Mouse (Mus musculus) hindbrain, postnatal 0 days (tissue): ENCODE results near the gene Fam71b. TPM values are rescaled to one million over a fixed set of nuclear protein-coding genes. Genes with fewer than 3 reads are reported as not detected.

ENCODE experiments used
- ATAC-seq: fragments of 200-750 bp; cut with Nextera tagmentation; 2 replicates; pipeline ENCODE4 v1.8.0; 2017; ENCODE audit warnings: mild to moderate bottlenecking, moderate TSS enrichment, moderate library complexity
- DNase-seq: peaks from one replicate; pipeline ENCODE4 v3.0.0-alpha.2; 2015; ENCODE audit warnings: low spot score
- H3K27ac ChIP-seq: fragments of 300-500 bp; sonication (generic); 2 replicates; pipeline ENCODE4 v1.5.1; 2014; ENCODE audit warnings: mild to moderate bottlenecking
- H3K27me3 ChIP-seq: fragments of 300-500 bp; sonication (generic); 2 replicates; pipeline ENCODE4 v1.6.1; 2014; ENCODE audit warnings: low read length, mixed read lengths; ENCODE audit not compliant: insufficient read depth
- H3K36me3 ChIP-seq: fragments of 300-500 bp; sonication (generic); 2 replicates; pipeline ENCODE4 v1.6.1; 2014; ENCODE audit warnings: low read length, mixed read lengths; ENCODE audit not compliant: insufficient read depth
- H3K4me1 ChIP-seq: fragments of 300-500 bp; sonication (generic); 2 replicates; pipeline ENCODE4 v1.6.1; 2014; ENCODE audit warnings: antibody characterized with exemption, low read length, mixed read lengths; ENCODE audit not compliant: insufficient read depth
- H3K4me2 ChIP-seq: fragments of 300-500 bp; sonication (generic); 2 replicates; pipeline ENCODE4 v1.6.1; 2014; ENCODE audit warnings: low read depth, mild to moderate bottlenecking, low read length, moderate library complexity, mixed read lengths
- H3K4me3 ChIP-seq: fragments of 300-500 bp; sonication (generic); 2 replicates; pipeline ENCODE4 v1.5.1; 2014; ENCODE audit warnings: low read length
- H3K9ac ChIP-seq: fragments of 300-500 bp; sonication (generic); replicated peaks from 2 replicates; pipeline ENCODE4 v1.6.1; 2014; ENCODE audit warnings: mild to moderate bottlenecking, low read length, moderate library complexity, mixed read lengths
- H3K9me3 ChIP-seq: fragments of 300-500 bp; sonication (generic); 2 replicates; pipeline ENCODE4 v1.6.1; 2016; ENCODE audit warnings: low read length, mixed read lengths
- CTCF ChIP-seq: IDR thresholded peaks from 2 replicates; pipeline ENCODE4 v1.5.1; 2016; ENCODE audit warnings: antibody characterized with exemption, control low read depth, low read depth
- WGBS: fragments of 180-500 bp; shearing (Covaris S2); extraction: QIAGEN DNeasy Blood & Tissue Kit; methylation state at CpG from one replicate; pipeline ENCODE4 v1.1.7; 2014; 5-methylcytosine and 5-hydroxymethylcytosine counted together
- polyA plus RNA-seq: library from polyadenylated mRNA; unstranded; fragments of >200 nt; fragmentation: Nextera tagmentation; extraction: Ambion mirVana; gene quantifications from 2 replicates; pipeline ENCODE4 v1.2.1, GENCODE M21; 2015
- total RNA-seq: library from RNA; depleted of rRNA; stranded (reverse); fragments of >200 nt; gene quantifications from 2 replicates; pipeline ENCODE4 v1.2.3, GENCODE M21; 2014

Gene Fam71b
- total and polyA plus RNA-seq, 2 experiments from 2014 or later, result not detected

DNA sequence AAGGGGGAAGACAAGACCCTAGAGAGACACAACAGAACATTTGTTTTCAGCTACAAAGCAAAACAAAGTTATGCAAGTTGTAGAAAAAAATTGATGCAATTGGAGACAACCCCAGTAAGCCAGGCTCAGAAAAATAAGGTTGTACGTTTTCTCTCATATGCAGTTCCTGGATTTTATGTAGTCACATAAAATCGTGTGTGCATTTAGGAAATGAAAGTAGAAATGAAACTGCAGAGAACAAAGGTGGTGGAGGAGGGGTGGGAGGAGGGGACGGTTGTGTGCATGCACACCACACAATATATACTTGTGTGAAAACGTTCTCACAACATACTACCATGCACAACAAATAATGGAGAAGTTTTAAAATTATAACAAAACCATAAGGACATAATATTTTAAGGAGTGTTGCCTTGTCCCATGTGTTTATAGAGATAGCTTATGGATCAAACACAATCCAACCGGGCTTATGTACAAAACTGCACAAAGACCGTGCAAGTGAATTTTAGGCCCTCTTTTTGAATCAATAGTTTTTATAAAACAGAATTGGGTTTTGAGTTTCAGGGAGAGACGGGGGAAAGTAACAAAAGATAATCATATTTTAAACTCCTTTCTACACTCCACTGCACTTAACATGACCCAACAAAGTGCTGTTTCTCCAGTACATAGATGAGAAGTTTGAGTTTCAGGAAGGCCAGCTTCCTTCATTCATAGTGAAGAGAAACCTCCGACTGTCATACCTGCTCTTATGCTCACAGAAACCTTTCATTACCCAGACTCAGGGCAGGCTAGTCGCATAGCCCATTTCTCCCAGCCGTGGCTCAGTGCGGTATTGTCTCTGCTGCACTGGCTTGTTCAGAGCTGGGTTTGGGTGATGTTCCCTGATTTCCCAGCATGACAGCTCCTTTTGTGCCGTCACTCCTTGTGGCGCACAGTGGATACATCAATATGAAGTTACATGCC, 23.0 kb upstream of the Fam71b start:
- H3K4me1 ChIP-seq, result no peaks in the 10 kb centered on the region
- H3K4me3 ChIP-seq, result no peak overlapping the region
- H3K27me3 ChIP-seq, result no peaks in the 10 kb centered on the region
- ATAC-seq, result no peak
- WGBS, result 80% methylated on average over 13 of the region's 13 CpGs
- H3K27ac ChIP-seq, result no peak overlapping the region
- TF ChIP-seq CTCF, result no peak
- no peak overlapping the region for H3K4me2 ChIP-seq
- H3K36me3 ChIP-seq, result no peaks in the 10 kb centered on the region
- H3K9ac ChIP-seq, result no peak overlapping the region
- no peak for DNase-seq
- H3K9me3 ChIP-seq, result no peaks in the 10 kb centered on the region

DNA sequence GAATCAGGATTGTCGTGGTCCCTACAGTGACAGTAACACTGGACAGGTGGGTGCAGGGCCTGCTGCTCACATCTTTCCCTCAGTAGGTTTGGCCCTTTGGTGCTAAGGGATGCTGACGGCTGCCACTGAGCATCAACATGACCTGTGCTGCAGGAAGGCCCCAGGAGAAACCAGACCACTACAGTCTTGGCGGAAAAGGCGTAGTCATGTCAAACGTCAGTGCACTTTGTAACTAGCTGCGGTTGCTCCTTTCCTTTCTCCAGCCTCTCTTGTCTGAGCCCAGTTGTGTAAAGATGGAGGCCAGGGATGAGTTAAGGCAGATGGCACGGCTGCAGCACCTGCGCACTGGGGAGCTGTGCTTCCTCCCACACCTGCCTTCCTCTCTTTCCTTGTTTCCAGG, 21.3 kb upstream of the Fam71b start:
- no peak overlapping the region for H3K27ac ChIP-seq
- no peaks in the 10 kb centered on the region for H3K4me1 ChIP-seq
- no peak for TF ChIP-seq CTCF
- H3K4me2 ChIP-seq, result no peak overlapping the region
- H3K4me3 ChIP-seq, result no peak overlapping the region
- no peak for DNase-seq
- WGBS, result 82% methylated on average over 8 of the region's 8 CpGs
- no peaks in the 10 kb centered on the region for H3K9me3 ChIP-seq
- H3K36me3 ChIP-seq, result no peaks in the 10 kb centered on the region
- no peak overlapping the region for H3K9ac ChIP-seq
- no peaks in the 10 kb centered on the region for H3K27me3 ChIP-seq
- ATAC-seq, result no peak

DNA sequence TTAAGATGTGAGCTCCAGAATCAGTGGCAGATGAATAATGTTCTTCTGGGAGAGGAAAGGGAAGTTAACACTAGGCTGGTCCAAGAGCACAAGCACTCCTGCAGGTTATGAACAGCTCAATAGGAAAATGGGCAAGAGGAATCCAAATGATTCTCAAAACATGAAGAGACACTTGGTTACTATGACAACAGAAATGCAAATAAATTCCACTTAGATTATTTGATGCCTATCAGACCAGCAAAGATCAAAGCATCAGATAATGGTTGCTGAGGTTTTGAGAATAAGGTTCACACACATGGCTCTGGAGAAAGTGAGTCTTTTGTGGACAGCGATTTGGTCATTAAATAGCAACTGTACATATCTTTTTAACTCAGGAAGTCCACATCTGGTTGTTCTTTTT, 19.0 kb upstream of the Fam71b start:
- no peak overlapping the region for H3K9ac ChIP-seq
- ATAC-seq (no peak), DNase-seq (no peak)
- no peak overlapping the region for H3K4me2 ChIP-seq
- no peaks in the 10 kb centered on the region for H3K36me3 ChIP-seq
- H3K4me3 ChIP-seq, result no peak overlapping the region
- no peak for TF ChIP-seq CTCF
- H3K4me1 ChIP-seq, result no peaks in the 10 kb centered on the region
- no peak overlapping the region for H3K27ac ChIP-seq
- H3K27me3 ChIP-seq, result no peaks in the 10 kb centered on the region
- H3K9me3 ChIP-seq, result no peaks in the 10 kb centered on the region
- 95% methylated on average over 1 of the region's 1 CpGs for WGBS

DNA sequence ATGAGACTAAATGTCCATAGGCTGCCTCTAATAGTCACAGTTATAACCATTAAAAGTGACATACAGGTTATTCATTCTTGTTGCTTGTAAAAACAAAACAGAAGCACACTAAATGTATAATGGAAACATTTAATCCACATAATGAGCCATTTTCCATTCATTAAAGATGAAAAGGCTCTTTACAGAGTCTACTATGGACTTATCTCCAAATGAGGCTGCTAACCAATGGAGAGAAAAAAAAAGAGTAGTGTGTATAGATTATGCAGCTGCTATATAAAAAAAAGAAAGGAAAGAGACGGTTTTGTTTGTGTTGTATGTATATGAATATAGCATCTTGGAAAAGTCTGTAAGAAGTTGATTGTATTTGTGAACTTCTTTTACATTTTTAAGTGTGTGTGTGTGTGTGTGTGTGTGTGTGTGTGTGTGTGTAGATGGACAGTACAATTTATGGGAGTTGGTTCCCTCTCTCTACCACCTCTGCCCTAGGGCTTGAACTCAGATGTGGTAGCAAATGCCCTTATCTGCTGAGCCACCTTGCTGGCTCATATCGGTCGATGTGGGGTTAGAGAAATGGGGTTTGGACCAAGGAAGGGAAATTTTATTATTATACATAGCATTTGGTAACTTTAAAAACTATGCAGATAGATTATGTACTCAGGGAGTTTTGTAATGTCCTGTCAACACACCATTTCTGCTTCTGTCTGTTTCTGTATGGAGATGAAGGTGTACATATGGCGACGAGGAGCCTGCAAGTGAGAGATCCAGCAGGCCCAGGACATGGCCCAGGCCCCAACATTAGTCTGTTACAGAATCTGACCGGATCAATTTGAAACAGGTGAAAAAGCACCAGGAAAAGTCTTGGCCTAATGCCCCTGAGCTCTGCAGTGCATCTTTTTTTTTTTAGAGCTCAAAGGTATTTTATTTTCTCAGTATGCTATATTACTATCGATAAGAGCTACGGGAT, 18.3 kb upstream of the Fam71b start:
- DNase-seq (no peak), ATAC-seq (no peak)
- H3K27me3 ChIP-seq, result no peaks in the 10 kb centered on the region
- H3K9me3 ChIP-seq, result no peaks in the 10 kb centered on the region
- no peaks in the 10 kb centered on the region for H3K36me3 ChIP-seq
- no peak overlapping the region for H3K27ac ChIP-seq
- WGBS, result 90% methylated on average over 8 of the region's 8 CpGs
- no peak overlapping the region for H3K9ac ChIP-seq
- TF ChIP-seq CTCF, result no peak
- no peak overlapping the region for H3K4me3 ChIP-seq
- H3K4me1 ChIP-seq, result no peaks in the 10 kb centered on the region
- H3K4me2 ChIP-seq, result no peak overlapping the region

DNA sequence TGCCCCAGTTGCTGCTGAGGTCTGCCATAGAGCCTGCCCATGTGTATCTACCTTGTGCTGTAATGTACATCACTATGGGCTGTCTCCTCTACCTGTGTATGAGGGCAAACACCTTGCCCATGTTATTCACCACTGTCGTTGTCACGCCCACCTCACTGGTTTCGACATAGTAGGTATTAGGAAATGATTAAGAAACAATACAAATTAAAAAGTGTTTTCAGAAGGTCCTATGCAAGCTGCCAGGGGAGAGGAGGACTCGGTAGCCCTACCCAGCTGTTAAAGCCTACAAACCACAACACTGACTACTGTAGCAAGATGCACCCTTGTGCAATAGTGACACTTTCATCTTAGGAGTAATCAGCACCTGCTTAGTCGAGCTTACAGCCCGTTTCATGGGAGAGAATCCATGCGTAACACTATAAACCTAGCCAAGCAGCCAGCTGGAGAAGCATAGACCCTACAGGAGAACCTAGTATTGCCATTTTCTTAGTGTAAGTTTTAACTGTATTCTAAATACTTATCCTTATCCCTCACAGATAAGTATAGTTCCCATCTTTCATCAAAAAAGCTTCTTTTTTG, 16.2 kb upstream of the Fam71b start:
- no peaks in the 10 kb centered on the region for H3K4me1 ChIP-seq
- no peaks in the 10 kb centered on the region for H3K27me3 ChIP-seq
- DNase-seq (no peak), ATAC-seq (no peak)
- H3K4me2 ChIP-seq, result no peak overlapping the region
- no peaks in the 10 kb centered on the region for H3K9me3 ChIP-seq
- no peak overlapping the region for H3K4me3 ChIP-seq
- H3K27ac ChIP-seq, result no peak overlapping the region
- H3K9ac ChIP-seq, result no peak overlapping the region
- TF ChIP-seq CTCF, result no peak
- no peaks in the 10 kb centered on the region for H3K36me3 ChIP-seq
- 85% methylated on average over 7 of the region's 7 CpGs for WGBS

DNA sequence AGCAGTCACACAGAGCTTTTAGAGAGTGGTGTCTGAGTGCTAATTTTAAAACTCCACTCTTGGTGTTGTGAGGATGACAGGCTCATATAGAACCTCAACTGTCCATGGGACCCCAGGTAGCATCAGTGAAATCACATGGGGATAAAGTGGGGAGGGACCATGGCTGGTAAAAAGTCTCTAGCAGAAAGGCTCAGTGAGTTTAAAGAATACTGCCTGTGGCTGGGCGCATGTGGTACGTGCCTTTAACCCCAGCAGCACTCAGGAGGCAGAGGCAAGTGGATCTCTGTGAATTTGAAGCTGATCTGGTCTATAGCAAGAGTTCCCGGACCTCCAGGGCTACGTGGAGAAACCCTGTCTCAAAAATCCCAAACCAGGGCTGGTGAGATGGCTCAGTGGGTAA, 13.9 kb upstream of the Fam71b start:
- no peaks in the 10 kb centered on the region for H3K4me1 ChIP-seq
- no peaks in the 10 kb centered on the region for H3K27me3 ChIP-seq
- H3K4me3 ChIP-seq, result no peak overlapping the region
- H3K9ac ChIP-seq, result no peak overlapping the region
- no peak for TF ChIP-seq CTCF
- no peak for ATAC-seq
- WGBS, result 93% methylated on average over 4 of the region's 4 CpGs
- no peaks in the 10 kb centered on the region for H3K36me3 ChIP-seq
- H3K9me3 ChIP-seq, result no peaks in the 10 kb centered on the region
- H3K4me2 ChIP-seq, result no peak overlapping the region
- no peak overlapping the region for H3K27ac ChIP-seq
- DNase-seq, result no peak
